Mouse (Mus musculus): ENCODE data around the gene Ankrd2.

Gene Ankrd2

DNA sequence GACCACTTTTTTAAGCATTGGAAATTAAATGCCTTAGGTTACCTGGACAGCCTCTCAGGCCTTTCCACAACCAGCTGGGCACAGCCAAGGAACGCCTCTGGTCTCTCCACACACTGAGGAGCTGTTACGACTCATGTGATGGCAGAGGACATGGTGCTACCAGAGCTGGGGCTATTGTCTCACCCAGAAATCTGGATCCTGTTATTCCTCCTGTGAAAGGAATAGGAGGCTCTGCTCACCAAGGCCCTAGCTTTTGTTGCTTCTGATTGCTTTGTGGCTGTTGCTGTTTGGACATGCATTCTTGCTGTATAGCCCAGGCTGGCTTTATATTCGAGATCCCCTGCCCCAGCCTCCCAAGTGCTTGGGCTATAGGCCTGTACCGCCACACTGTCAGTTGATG, 19.5 kb upstream of the Ankrd2 start:
- DNase-seq (ENCODE audit: low spot score), result no peak

DNA sequence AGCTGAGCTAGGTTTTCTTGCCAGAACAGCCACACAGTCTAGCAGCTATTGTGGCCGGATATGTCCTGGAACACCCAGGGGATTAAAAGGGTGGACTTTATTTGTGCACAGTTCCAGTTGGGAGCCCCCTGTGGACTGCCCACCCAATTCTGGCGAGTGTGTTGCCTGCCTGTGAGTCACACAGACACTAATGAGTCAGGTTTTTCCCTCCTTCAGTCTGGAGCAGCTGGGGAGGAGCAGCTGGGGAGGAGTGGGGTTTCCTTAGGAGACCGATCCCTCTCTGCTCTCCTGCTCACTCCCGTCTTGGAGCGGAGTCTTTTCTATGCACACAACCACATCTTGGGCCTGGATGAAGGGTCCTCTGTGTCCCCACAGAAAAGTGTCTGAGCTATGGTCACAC, 19.0 kb upstream of the Ankrd2 start:
- peak; percentile 38 for DNase-seq (ENCODE audit: low spot score)

DNA sequence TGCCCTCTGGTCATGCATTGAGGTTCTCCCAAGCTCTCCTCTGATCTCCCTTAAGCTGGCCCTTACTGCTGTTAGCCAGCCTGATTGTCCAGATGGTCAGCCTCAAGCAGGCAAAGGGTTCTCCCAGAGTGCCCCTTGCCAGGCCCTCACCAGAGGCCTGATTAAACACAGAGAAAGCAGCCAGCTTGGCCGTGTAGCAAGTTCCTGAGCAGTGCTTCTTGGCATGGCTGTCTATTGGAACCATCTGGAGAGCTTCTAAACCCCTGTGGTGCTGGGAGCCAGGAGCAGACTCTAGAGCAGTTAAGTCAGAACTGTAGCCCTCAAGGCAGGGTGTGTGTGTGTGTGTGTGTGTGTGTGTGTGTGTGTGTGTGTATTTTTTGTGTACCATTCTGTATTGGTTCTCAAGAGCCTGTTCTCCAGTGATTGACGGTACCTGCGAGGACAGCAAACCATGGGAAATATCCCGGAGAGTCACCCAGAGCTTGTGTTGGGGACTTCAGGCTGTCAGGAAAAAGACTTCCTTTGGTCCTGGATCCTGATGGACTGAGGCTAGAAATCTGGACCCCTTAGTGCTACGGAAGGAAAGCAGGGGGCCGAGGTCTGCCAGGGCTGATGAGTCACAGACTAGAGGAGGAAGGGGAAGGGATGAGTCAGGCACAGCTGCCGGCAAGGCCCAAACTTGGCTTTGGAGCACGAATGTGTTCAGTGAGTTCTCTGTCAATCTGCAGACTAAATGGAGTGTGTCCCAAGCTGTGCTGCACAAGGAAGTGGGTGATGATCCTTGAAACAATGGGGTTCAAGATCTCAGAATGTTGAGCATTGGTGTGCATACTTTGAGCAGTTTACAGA, 18.2 kb upstream of the Ankrd2 start:
- DNase-seq (ENCODE audit: low spot score), result peak; percentile 79

DNA sequence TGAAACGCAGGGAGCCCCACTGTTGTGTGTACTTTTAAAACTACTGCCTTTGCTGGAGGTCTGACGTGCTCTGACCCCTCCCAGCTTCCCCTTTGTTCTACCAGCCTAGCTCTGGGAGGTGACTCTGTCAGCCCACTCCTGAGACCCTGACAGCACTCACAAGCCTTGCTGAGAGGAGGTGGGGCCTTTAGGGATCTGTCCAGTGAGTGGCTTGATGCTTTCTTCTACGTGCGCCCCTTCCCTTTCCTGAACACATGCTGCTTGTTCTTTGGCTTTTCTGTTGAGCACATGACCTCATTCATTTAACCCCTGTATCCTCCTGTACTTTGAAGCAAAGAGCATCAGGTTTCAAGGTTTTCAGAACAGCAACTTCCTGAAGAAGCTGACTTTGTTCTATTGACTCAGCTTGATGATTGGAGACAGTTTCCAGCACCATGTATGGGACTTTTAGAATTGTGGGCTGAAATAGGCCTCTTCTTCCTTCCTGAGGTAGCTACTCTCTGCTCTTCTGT, 16.7 kb upstream of the Ankrd2 start:
- no peak for DNase-seq (ENCODE audit: low spot score)

- peak; percentile 28 for DNase-seq (ENCODE audit: low spot score)
Measured at GRCm38 (mm10) chr19:42021681-42022541, 13.9 kb upstream of the Ankrd2 start.

GRCm38 (mm10) chr19:42022542-42022848, 13.3 kb upstream of the Ankrd2 start:
- no peak for DNase-seq (ENCODE audit: low spot score)

GRCm38 (mm10) chr19:42026158-42026557, 9.6 kb upstream of the Ankrd2 start:
- DNase-seq (ENCODE audit: low spot score), result peak; percentile 79

DNA sequence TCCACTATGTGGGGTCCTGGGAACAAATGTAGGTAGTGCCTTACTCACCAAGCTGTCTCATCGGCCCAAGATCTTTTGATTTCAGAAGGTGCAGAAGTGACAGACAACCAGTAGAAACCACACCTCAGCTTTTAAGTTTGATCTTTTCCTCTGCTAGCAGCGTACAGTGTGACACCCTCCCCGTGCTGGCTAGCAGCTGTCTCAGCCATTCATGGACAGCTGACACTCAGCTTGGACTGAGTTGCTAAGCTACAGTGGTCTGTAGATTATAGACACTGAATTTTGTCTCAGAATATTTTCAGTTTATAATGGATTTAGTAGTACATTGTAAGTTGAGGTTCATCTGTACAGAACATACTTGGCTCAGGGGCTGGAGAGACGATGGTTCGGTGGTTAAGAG, 4.7 kb upstream of the Ankrd2 start:
- no peak for DNase-seq (ENCODE audit: low spot score)

DNA sequence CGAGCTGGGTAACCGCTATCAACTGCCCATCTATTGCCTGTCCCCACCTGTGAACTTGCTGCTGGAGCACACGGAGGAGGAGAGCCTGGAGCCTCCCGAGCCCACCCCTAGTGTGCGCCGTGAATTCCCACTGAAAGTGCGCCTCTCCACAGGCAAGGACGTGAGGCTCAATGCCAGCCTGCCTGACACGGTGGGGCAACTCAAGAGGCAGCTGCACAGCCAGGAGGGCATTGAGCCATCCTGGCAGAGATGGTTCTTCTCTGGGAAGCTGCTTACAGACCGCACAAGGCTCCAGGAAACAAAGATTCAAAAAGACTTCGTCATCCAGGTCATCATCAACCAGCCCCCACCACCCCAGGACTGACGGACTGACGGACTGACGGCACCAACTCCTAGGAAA, 2.2 kb upstream of the Ankrd2 start:
- no peak for DNase-seq (ENCODE audit: low spot score)

DNA sequence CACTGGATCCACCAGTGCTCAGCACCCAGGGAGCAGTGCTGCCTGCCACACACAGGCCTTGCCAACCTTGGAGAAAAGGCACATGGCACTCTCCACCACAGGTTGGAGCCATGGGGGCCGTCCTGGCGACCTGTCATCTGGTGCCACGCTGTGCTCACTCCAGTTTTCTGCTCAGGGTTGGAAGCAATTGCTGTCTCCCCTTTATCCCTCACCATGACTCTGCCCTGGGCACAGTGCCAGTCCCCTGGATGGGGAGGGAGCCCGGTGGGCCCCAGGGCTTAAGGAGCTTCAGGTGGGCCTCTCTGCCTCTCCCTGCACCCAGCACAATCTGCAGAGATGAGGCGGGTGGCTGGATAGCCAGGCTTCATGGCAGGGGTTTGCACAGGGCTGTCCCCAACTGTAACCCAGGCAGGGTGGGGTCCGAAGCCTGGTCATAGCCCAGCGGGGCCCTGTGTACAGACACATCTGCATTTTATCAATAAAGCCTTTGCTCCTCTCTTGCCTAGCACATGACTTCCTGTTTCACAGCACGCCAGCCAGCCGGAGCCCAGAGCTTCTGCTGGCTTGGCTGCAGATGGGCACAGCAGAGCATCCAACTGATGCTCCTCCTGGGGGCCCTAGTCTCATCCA, 1.5 kb upstream of the Ankrd2 start:
- DNase-seq (ENCODE audit: low spot score), result peak; percentile 56

GRCm38 (mm10) chr19:42034881-42035455, 832 bp upstream of the Ankrd2 start:
- peak; percentile 50 for DNase-seq (ENCODE audit: low spot score)

DNA sequence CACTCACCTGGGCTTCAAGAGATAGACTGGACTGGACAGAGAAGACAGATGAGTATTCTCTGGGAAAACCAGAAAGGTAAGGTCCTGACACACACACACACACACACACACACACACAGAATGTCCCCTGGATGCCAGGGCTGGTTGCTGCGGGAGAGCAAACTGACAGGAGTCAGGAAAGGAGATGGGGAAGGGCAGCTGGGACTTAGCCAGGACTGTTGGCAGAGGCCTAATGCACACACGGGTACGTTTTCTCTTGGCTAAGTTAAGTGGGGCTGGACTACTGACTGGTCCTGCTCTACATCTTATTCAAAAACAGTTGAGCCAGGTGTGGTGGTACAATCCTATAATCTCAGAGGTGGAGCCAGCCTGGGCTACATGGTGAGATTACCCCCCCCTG, 557 bp downstream of the Ankrd2 start:
- no peak for DNase-seq (ENCODE audit: low spot score)

- DNase-seq (ENCODE audit: low spot score), result no peak
Measured at GRCm38 (mm10) chr19:42037167-42037702, 1.4 kb downstream of the Ankrd2 start.

DNA sequence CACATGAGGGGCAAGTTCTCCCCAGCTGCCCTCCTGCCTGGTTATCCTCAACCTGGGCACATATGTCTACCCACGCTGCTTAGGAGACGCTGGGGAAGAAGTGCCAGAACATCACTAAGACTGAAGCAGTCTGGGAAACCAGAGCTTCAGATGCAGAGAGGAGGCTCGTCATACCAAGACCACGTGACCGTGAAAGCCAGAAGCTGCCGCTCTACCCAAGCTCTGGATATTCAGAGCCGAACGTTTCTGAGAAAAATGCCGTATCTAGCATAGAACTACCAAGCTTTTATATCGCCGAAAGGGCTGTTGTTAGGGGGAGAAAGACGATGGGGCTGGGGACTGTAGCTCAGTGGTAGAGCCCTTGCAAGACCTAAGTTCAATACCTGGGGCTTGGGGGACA, 2.5 kb downstream of the Ankrd2 start:
- DNase-seq (ENCODE audit: low spot score), result no peak

GRCm38 (mm10) chr19:42043988-42044387, 8.2 kb downstream of the Ankrd2 start:
- DNase-seq (ENCODE audit: low spot score), result no peak

DNA sequence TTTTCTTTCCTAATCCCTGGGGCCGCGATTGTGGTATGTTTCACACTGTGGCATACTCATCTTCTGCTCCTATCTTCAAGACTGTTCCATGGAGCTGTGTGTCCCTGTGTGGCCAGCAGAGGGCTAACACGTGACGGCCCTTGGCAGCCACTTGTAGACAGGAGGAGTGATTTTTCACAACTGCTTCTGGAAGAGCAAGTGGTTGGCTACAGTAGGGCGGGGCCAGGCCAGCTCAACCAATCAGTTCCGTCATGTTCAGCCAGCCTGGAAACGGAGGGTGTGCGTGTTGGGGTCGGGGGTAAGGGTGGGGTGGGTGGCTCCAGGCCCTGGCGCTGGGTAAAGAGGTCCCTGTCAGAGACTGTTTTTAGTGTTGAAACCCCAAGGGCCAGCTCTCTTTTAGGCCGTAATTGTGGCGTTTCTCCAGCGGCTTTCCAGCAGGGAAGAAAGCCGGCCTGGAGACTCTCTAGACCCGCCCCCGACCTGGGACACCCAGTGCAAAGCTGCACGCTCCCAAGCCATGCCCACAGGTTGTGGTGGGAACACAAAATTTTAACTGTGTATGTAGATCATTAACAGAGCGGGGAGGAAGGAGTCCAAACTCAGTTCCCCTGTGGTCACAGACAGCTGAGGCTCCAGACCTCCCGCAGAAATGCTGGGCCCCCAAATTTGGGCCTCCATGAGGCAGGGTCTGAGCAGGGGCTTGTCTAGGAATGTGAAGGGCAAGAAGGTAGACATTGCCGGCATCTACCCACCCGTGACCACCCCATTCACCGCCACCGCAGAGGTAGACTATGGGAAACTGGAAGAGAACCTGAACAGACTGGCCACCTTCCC, 9.7 kb downstream of the Ankrd2 start, which contains the start of gene Hoga1:
Gene Hoga1, plus strand, starts transcription at position 342 of the 834 bp plus-strand sequence.
- DNase-seq (ENCODE audit: low spot score), result peak; percentile 70

GRCm38 (mm10) chr19:42050251-42050650, 14.5 kb downstream of the Ankrd2 start:
- DNase-seq (ENCODE audit: low spot score), result no peak

GRCm38 (mm10) chr19:42051351-42051750, 15.6 kb downstream of the Ankrd2 start:
- no peak for DNase-seq (ENCODE audit: low spot score)

- no peak for DNase-seq (ENCODE audit: low spot score)
Measured at GRCm38 (mm10) chr19:42051948-42052347, 16.1 kb downstream of the Ankrd2 start, which contains the start of gene 4933411K16Rik. 4933411K16Rik (plus strand) TSS chr19:42052248.

- no peak for DNase-seq (ENCODE audit: low spot score)
Measured at GRCm38 (mm10) chr19:42054255-42054654, 18.5 kb downstream of the Ankrd2 start.

DNA sequence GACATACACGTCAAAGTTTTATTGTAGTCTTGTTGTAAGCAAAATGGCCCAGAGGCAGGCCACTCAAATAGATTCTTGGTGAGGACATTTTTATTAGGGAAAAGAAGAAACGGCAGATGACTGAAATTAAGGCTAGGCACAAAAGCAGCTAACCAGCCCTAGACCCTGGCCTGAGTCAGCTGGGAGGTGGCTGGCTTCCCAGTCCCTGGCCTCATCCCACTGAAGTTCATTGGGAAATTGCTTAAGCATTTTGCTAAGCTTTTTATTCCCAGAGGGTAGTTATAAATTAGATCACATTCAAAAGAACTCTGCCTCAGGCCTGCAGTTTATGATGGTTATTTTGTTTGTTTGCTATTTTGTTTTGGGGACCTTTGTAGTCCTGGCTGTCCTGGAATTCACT, 20.1 kb downstream of the Ankrd2 start:
- DNase-seq (ENCODE audit: low spot score), result peak; percentile 14

Measured in MN1 (cell line).